Mouse (Mus musculus) layer of hippocampus, adult 11-12 months (tissue): ENCODE data around the gene Phf24.
"Not testable (repeated sequence)": the region's sequence is repeated elsewhere in the genome, so short reads cannot be mapped to it uniquely, and the experiment has no call there.

Experiments used
- DNase-seq: peaks from one replicate; pipeline ENCODE4 v3.0.0; 2022; ENCODE audit warnings: low spot score

Gene Phf24

GRCm38 (mm10) chr4:42950065-42950558 lies 33.7 kb downstream of the Phf24 start:
- DNase-seq: peak; percentile 91

GRCm38 (mm10) chr4:42951206-42952195 lies 35.0 kb downstream of the Phf24 start:
- DNase-seq: no peak

- no peak for DNase-seq
Observed at GRCm38 (mm10) chr4:42952563-42952962, 36.1 kb downstream of the Phf24 start.

GRCm38 (mm10) chr4:42953435-42954094 lies 37.1 kb downstream of the Phf24 start:
- DNase-seq: peak; percentile 39

- DNase-seq: peak; percentile 89
Observed at GRCm38 (mm10) chr4:42954297-42954696, 37.8 kb downstream of the Phf24 start.

GRCm38 (mm10) chr4:42955200-42955599 lies 38.7 kb downstream of the Phf24 start:
- DNase-seq: no peak

GRCm38 (mm10) chr4:42956581-42956980 lies 40.1 kb downstream of the Phf24 start:
- no peak for DNase-seq

- DNase-seq: no peak
Observed at GRCm38 (mm10) chr4:42957306-42957705, 40.8 kb downstream of the Phf24 start.

- no peak for DNase-seq
Observed at GRCm38 (mm10) chr4:42957979-42958378, 41.5 kb downstream of the Phf24 start.

GRCm38 (mm10) chr4:42958942-42959341 lies 42.5 kb downstream of the Phf24 start:
- DNase-seq: no peak

- DNase-seq: no peak
Observed at GRCm38 (mm10) chr4:42959382-42959781, 42.9 kb downstream of the Phf24 start.

- peak; percentile 73 for DNase-seq
Observed at GRCm38 (mm10) chr4:42961592-42961991, 45.1 kb downstream of the Phf24 start.

GRCm38 (mm10) chr4:42963480-42963879 lies 47.0 kb downstream of the Phf24 start:
- no peak for DNase-seq

- peak; percentile 59 for DNase-seq
Observed at GRCm38 (mm10) chr4:42965039-42965719, 48.7 kb downstream of the Phf24 start.

- DNase-seq: no peak
Observed at GRCm38 (mm10) chr4:42969304-42969703, 52.8 kb downstream of the Phf24 start, which contains the start of gene 1700022I11Rik. Gene 1700022I11Rik (plus strand): TSS chr4:42969604.

GRCm38 (mm10) chr4:42972952-42973351 lies 56.5 kb downstream of the Phf24 start:
- no peak for DNase-seq

- DNase-seq: no peak
Observed at GRCm38 (mm10) chr4:42973868-42974267, 57.4 kb downstream of the Phf24 start.

GRCm38 (mm10) chr4:42978062-42978461 lies 61.6 kb downstream of the Phf24 start:
- DNase-seq: no peak

GRCm38 (mm10) chr4:42980467-42980866 lies 64.0 kb downstream of the Phf24 start:
- DNase-seq: not testable (repeated sequence)

GRCm38 (mm10) chr4:42988296-42988695 lies 71.8 kb downstream of the Phf24 start:
- no peak for DNase-seq
